Mouse (Mus musculus) heart, embryonic 16.5 days (tissue): ENCODE measurements at regions not wholly inside any gene's neighbourhood (a gene's known extent, or its start where the extent isn't known, plus 50 kb on each side); places are given as distances from the start of the nearest gene placed in this dataset.
A peak's percentile ranks its signal among the peaks of the same experiment; 100 is the strongest.

Experiments used
- ATAC-seq: fragments of 200-750 bp; cut with Nextera tagmentation; replicated peaks from 2 replicates; pipeline ENCODE4 v1.8.0; 2017; ENCODE audit warnings: moderate number of reproducible peaks; ENCODE audit not compliant: insufficient read depth, low FRiP score; ENCODE audit errors: extremely low read depth
- H3K27ac ChIP-seq: fragments of 300-500 bp; sonication (generic); 2 replicates; pipeline ENCODE4 v1.5.1; 2014; ENCODE audit warnings: mild to moderate bottlenecking, low read length, control low read depth, moderate library complexity
- H3K27me3 ChIP-seq: fragments of 300-500 bp; sonication (generic); 2 replicates; pipeline ENCODE4 v1.6.1; 2014; ENCODE audit warnings: low read length, mixed read lengths; ENCODE audit not compliant: control insufficient read depth, insufficient read depth
- H3K36me3 ChIP-seq: fragments of 300-500 bp; sonication (generic); 2 replicates; pipeline ENCODE4 v1.6.1; 2014; ENCODE audit not compliant: control insufficient read depth, insufficient read depth
- H3K4me1 ChIP-seq: fragments of 300-500 bp; sonication (generic); 2 replicates; pipeline ENCODE4 v1.6.1; 2014; ENCODE audit warnings: low read length, mixed read lengths; ENCODE audit not compliant: control insufficient read depth, insufficient read depth
- H3K4me2 ChIP-seq: fragments of 300-500 bp; sonication (generic); 2 replicates; pipeline ENCODE4 v1.6.1; 2014; ENCODE audit warnings: low read depth, mild to moderate bottlenecking, control low read depth, low read length
- H3K4me3 ChIP-seq: fragments of 300-500 bp; sonication (generic); 2 replicates; pipeline ENCODE4 v1.5.1; 2014; ENCODE audit warnings: mild to moderate bottlenecking, control low read depth, low read length
- H3K9ac ChIP-seq: fragments of 300-500 bp; sonication (generic); 2 replicates; pipeline ENCODE4 v1.6.1; 2014; ENCODE audit warnings: low read length, control low read depth
- H3K9me3 ChIP-seq: fragments of 300-500 bp; sonication (generic); replicated peaks from 2 replicates; pipeline ENCODE4 v1.6.1; 2016; ENCODE audit warnings: low read length; ENCODE audit not compliant: control insufficient read depth
- WGBS: fragments of 180-500 bp; shearing (Covaris S2); extraction: QIAGEN DNeasy Blood & Tissue Kit; methylation state at CpG from one replicate; pipeline ENCODE4 v1.1.7; 2014; 5-methylcytosine and 5-hydroxymethylcytosine counted together

DNA sequence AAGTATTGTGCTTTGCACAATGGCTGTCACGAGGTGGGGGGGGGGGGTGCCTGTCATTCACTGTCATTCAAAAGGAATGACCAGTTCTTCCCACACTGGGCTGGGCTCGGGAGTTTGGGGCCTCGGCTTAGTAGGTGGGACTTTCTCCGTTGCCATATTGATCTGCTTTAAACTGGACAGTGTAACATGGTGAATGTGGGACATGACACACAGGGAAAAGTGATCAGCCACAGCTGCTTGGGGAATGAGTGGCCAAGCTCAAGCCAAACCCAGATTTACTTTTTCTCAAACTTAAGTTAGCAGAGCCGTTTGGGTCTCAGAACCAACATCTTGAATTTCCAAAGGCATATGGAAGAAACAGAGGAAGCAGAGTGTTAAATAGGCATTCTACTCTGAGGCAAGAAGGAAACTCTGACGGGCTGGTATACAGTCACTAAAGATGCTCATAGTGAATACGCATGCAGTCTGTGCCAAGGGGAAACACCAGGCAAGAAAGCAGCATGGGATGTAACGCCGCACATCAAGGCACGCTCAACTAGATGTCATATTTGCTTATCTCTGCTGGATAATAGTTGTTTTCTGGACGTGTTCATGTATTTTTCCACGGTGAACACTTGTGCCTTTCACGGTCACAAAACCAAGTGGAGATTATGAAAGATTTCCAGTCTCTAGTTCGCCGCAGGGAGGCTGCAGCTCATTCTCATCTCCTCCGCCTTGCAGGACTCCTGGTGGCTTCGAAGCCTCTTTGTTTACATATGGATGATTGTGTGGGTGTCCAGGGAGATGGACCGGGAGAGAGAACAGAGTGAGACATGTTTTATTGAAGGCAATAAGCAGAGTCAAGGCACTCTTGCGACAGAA is 72.3 kb upstream of the 1700024P04Rik start:
- H3K9me3 ChIP-seq = no peaks in the 10 kb centered on the region
- no peak for ATAC-seq
- H3K9ac ChIP-seq = no peak overlapping the region
- H3K4me1 ChIP-seq = peaks cover 12% of the 10 kb centered on the region; the same call in 1 of the 2 replicates
- no peaks in the 10 kb centered on the region for H3K36me3 ChIP-seq
- H3K27ac ChIP-seq = no peak overlapping the region; the same call in 1 of the 2 replicates
- no peaks in the 10 kb centered on the region for H3K27me3 ChIP-seq
- H3K4me3 ChIP-seq = no peak overlapping the region
- H3K4me2 ChIP-seq = no peak overlapping the region
- 69% methylated on average over 19 of the region's 19 CpGs for WGBS

DNA sequence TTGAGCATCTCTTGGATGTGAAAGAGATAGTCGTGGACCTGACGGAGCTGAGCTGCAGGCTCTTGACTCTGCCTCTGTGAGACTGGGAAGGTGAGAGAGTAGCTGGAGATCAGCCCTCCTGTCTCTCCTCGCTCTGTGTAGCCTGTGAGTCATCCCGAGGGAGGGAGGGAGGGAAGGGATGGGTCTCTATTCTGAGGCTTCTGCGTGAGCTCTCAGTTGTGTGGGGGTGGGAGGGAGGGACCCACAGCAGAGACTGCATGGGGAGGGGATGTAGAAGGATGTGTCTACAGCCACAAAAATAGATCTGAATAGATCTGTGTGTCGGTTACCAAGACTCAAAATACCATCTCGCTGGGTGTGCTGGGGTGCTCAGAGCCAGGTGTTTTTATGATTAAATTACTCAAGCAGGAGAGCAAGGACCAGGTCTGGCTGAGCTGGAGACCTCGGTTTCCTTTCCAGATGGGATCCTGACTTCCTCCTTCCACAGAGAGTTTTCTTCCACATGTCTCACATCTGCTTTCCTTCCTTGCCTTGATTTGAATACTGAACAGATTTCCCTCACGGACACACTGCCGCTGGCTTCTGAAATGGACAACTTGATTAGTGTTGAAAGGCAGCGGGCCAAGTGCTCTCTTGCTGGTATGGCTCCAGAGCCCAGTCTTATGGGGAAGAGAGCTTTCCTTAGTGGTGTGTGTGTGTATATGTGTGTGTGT is 71.4 kb upstream of the 1700024P04Rik start:
- H3K4me1 ChIP-seq = peaks cover 12% of the 10 kb centered on the region; the same call in 1 of the 2 replicates
- no peak overlapping the region; the same call in 1 of the 2 replicates for H3K27ac ChIP-seq
- 19% methylated on average over 11 of the region's 11 CpGs for WGBS
- H3K4me3 ChIP-seq = no peak overlapping the region
- H3K9ac ChIP-seq = no peak overlapping the region
- H3K4me2 ChIP-seq = peak overlapping the region; percentile 17
- H3K36me3 ChIP-seq = no peaks in the 10 kb centered on the region
- ATAC-seq = peak; percentile 63; the same call in 1 of the 2 replicates
- no peaks in the 10 kb centered on the region for H3K9me3 ChIP-seq
- no peaks in the 10 kb centered on the region for H3K27me3 ChIP-seq

DNA sequence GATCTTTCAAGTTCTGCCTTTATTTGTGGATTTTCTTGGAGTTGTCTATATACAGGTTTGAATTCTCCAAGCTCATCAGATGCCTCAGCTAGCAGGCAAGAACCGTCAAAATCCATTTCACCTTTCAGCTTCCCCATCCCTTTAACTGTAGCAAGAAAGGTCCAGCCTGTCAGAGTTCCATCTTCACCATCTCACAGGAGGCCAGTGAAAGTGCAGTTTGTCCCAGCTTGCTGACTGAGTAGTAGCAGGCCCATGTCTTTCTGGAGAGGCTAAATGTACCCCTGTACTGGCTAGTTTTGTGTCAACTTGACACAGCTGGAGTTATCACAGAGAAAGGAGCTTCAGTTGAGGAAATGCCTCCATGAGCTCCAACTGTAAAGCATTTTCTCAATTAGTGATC is 67.7 kb upstream of the 1700024P04Rik start:
- no peak overlapping the region for H3K4me2 ChIP-seq
- peaks cover 8% of the 10 kb centered on the region; the same call in 1 of the 2 replicates for H3K4me1 ChIP-seq
- H3K36me3 ChIP-seq = no peaks in the 10 kb centered on the region
- no peak overlapping the region for H3K27ac ChIP-seq
- WGBS = 84% methylated on average over 1 of the region's 1 CpGs
- no peaks in the 10 kb centered on the region for H3K9me3 ChIP-seq
- H3K4me3 ChIP-seq = no peak overlapping the region
- ATAC-seq = no peak
- no peaks in the 10 kb centered on the region for H3K27me3 ChIP-seq
- no peak overlapping the region for H3K9ac ChIP-seq

DNA sequence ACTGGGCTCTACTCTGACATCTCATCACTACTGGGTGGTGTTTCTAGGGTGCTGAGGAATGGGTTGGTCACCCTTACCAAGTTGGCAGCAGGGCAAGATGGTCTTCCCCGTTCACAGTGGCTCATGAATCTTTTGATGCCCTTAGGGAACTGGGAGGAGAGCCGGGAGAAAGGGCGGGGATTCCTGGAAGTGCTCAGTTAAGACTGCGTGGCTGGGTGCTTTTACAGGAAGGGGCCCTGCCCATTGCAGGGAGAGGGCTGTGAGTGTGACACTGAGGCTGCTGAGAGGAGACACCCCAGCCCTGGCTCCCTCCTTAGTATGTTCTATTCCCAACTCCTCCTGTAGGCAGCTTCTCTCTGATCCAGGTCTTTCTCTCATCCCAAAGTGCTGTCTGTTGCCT is 65.3 kb upstream of the 1700024P04Rik start:
- Histone ChIP-seq H3K36me3 (no peaks in the 10 kb centered on the region), H3K9ac (no peak overlapping the region), H3K27me3 (no peaks in the 10 kb centered on the region), H3K4me3 (no peak overlapping the region), H3K27ac (no peak overlapping the region), H3K4me1 (no peaks in the 10 kb centered on the region), H3K9me3 (no peaks in the 10 kb centered on the region), H3K4me2 (no peak overlapping the region)
- WGBS = 44% methylated on average over 4 of the region's 4 CpGs
- ATAC-seq = no peak

DNA sequence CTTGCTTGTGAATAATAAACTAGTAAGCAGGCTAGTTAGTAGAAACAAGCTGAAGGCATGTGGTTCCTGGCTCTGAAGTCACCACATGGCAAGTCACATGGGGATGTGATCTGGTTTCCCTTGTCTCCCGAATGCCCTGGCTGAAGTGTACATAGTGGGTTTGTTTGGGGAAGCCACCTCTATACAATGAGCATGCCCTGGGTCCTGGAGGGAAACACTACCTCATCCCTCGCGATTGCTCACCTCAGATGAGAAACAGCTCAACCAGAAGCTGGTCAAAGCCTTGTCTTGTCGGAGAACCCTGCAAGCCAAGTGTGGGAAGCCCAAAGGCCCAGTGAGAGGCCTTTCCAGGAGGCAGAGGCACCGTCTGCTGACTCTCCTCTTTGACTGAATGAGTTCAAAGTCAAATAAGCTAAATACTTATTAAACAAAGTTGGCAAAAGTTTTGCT is 64.3 kb upstream of the 1700024P04Rik start:
- Histone ChIP-seq H3K4me3 (no peak overlapping the region), H3K4me2 (no peak overlapping the region), H3K9me3 (no peaks in the 10 kb centered on the region), H3K4me1 (no peaks in the 10 kb centered on the region), H3K27ac (no peak overlapping the region), H3K9ac (no peak overlapping the region), H3K27me3 (no peaks in the 10 kb centered on the region), H3K36me3 (no peaks in the 10 kb centered on the region)
- ATAC-seq = no peak
- WGBS = 76% methylated on average over 5 of the region's 5 CpGs

DNA sequence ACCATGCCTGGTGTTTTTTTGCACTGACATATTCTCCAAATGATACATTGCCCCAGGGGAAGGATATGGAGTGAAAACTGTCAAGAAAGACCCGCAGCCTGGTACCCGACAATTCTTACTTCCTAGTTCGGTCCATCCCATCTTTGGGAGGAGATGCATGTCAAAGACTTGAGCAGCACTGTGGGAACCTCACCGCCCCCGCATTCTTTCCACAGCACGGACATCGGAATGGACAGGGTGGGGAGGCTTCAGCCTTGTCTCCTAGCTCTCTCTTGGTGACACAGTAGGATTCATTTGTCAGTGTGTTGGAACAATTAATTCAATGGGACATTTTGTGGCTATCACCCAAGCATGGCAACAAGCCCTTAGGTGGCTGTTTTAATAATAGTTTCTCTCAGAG is 62.9 kb upstream of the 1700024P04Rik start:
- Histone ChIP-seq H3K27ac (no peak overlapping the region), H3K9me3 (no peaks in the 10 kb centered on the region), H3K4me3 (no peak overlapping the region), H3K9ac (no peak overlapping the region), H3K27me3 (no peaks in the 10 kb centered on the region), H3K4me2 (no peak overlapping the region), H3K4me1 (no peaks in the 10 kb centered on the region), H3K36me3 (no peaks in the 10 kb centered on the region)
- no peak for ATAC-seq
- 68% methylated on average over 7 of the region's 7 CpGs for WGBS

DNA sequence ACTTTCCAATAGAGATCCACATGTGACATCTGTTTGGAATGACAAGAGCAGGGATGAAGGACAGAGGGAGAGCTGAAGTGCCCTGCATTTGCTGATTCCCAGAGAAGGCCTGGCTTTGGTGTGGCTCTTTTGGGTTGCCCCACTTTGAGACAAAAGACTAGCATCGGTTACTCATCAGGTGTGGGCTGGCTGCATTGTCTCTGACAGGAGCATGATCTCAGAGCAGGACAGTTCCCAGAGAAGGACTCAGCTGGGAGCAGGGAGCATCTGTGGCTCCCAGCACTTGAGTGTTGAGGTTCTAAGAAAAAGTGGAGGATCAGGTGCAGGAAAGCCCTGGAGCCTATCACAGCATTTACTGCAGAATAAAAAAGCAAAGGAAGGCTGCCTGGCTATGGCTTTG is 62.4 kb upstream of the 1700024P04Rik start:
- WGBS = 84% methylated on average over 1 of the region's 1 CpGs
- H3K4me1 ChIP-seq = no peaks in the 10 kb centered on the region
- no peaks in the 10 kb centered on the region for H3K9me3 ChIP-seq
- H3K4me2 ChIP-seq = no peak overlapping the region
- no peak overlapping the region for H3K4me3 ChIP-seq
- no peak overlapping the region for H3K9ac ChIP-seq
- H3K27me3 ChIP-seq = no peaks in the 10 kb centered on the region
- no peak overlapping the region for H3K27ac ChIP-seq
- H3K36me3 ChIP-seq = no peaks in the 10 kb centered on the region
- ATAC-seq = no peak

DNA sequence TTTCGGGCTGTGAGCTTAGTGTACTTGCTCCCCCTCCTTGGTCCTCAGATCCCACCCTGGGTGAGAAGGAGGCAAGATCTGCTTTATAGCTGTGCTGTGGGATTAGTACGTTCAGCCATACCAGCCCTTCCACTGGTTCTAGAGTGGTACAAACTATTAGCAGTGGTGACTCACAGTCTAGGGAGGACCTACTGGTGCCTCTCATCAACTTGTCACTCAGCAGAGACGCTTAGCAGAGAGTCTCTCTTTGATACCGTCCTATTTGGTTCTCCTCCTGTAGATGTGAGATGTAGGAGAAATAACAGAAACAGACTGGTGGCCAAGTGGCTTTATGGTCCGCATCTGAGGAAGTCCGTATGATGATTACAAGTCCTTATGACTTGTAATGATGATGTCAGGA is 57.7 kb upstream of the 1700024P04Rik start:
- Histone ChIP-seq H3K4me3 (no peak overlapping the region), H3K9ac (no peak overlapping the region), H3K9me3 (no peaks in the 10 kb centered on the region), H3K4me1 (0 out of 2 replicates have a peak, but pooled peaks cover 3% of the 10 kb centered on the region), H3K4me2 (no peak overlapping the region), H3K27me3 (no peaks in the 10 kb centered on the region), H3K27ac (no peak overlapping the region), H3K36me3 (no peaks in the 10 kb centered on the region)
- no peak for ATAC-seq
- WGBS = 66% methylated on average over 6 of the region's 6 CpGs

DNA sequence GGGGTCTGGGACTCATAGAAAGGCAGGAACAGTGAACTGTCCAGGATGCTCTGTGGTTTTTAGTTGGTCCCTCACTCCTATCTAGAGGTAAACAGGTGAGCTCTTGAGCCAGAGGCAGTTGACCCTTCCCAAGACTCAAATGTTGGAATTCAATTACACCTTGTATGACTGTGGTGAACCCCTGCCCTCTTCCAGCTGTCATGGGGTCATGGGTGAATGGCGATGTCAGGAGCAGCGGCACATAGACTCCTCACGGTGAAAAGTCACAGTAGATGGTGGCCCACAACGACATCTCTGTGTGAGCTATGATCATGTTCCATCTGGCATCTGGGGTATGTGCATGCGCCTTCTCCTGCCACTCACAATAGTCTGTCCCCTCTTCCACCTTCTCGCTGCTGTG is 56.9 kb upstream of the 1700024P04Rik start:
- no peaks in the 10 kb centered on the region for H3K36me3 ChIP-seq
- no peak overlapping the region for H3K4me3 ChIP-seq
- no peak overlapping the region for H3K9ac ChIP-seq
- no peaks in the 10 kb centered on the region; the same call in 1 of the 2 replicates for H3K9me3 ChIP-seq
- H3K27me3 ChIP-seq = no peaks in the 10 kb centered on the region
- H3K4me1 ChIP-seq = 0 out of 2 replicates have a peak, but pooled peaks cover 3% of the 10 kb centered on the region
- 87% methylated on average over 6 of the region's 6 CpGs for WGBS
- no peak overlapping the region for H3K4me2 ChIP-seq
- ATAC-seq = no peak
- H3K27ac ChIP-seq = no peak overlapping the region
